Mouse (Mus musculus): Measurements from ENCODE around the gene Ang. TPM values are rescaled to one million over a fixed set of nuclear protein-coding genes. Genes with fewer than 3 reads are reported as not detected.
A peak's percentile ranks its signal among the peaks of the same experiment; 100 is the strongest.

Ang gene
- polyA plus RNA-seq, 1 experiment from 2014 or later = 45.4 TPM

GRCm38 (mm10) chr14:51131086-51131815 is 40.3 kb downstream of the Ang start:
- H3K4me1 ChIP-seq (ENCODE audit: insufficient read depth, low read depth, low read length) = no peaks in the 10 kb centered on the region
- no peaks in the 10 kb centered on the region for H3K9me3 ChIP-seq (ENCODE audit: low read length)
- TF ChIP-seq EP300 (IDR thresholded peaks at IDR 0.05) (no peak), CTCF (IDR thresholded peaks at IDR 0.05) (no peak)
- ATAC-seq (no peak), DNase-seq (ENCODE audit: low spot score) (no peak)
- 66% methylated on average over 7 of the region's 7 CpGs for WGBS
- H3K36me3 ChIP-seq (ENCODE audit: insufficient read depth, low read length) = no peaks in the 10 kb centered on the region
- H3K4me2 ChIP-seq (replicated peaks; ENCODE audit: low read depth, low read length) = no peak overlapping the region
- H3K27me3 ChIP-seq (replicated peaks; ENCODE audit: insufficient read depth, low read length) = no peaks in the 10 kb centered on the region
- H3K9ac ChIP-seq (replicated peaks; ENCODE audit: low read depth) = no peak overlapping the region
- H3K4me3 ChIP-seq (ENCODE audit: low read depth, low read length) = no peak overlapping the region
- H3K27ac ChIP-seq (ENCODE audit: low read length) = no peak overlapping the region

GRCm38 (mm10) chr14:51132372-51132771 is 41.4 kb downstream of the Ang start:
- Histone ChIP-seq H3K9me3 (ENCODE audit: low read length) (no peaks in the 10 kb centered on the region), H3K36me3 (ENCODE audit: insufficient read depth, low read length) (no peaks in the 10 kb centered on the region), H3K4me3 (ENCODE audit: low read depth, low read length) (no peak overlapping the region), H3K27ac (ENCODE audit: low read length) (no peak overlapping the region), H3K9ac (replicated peaks; ENCODE audit: low read depth) (no peak overlapping the region), H3K4me2 (replicated peaks; ENCODE audit: low read depth, low read length) (no peak overlapping the region), H3K4me1 (ENCODE audit: insufficient read depth, low read depth, low read length) (no peaks in the 10 kb centered on the region), H3K27me3 (replicated peaks; ENCODE audit: insufficient read depth, low read length) (no peaks in the 10 kb centered on the region)
- 82% methylated on average over 4 of the region's 4 CpGs for WGBS
- no peak for TF ChIP-seq EP300 (IDR thresholded peaks at IDR 0.05)
- no peak for TF ChIP-seq CTCF (IDR thresholded peaks at IDR 0.05)
- ATAC-seq = no peak
- DNase-seq (ENCODE audit: low spot score) = no peak

- 47% methylated on average over 2 of the region's 2 CpGs for WGBS
- Histone ChIP-seq H3K4me1 (ENCODE audit: insufficient read depth, low read depth, low read length) (no peaks in the 10 kb centered on the region), H3K9me3 (ENCODE audit: low read length) (no peaks in the 10 kb centered on the region), H3K36me3 (ENCODE audit: insufficient read depth, low read length) (no peaks in the 10 kb centered on the region), H3K9ac (replicated peaks; ENCODE audit: low read depth) (no peak overlapping the region), H3K4me2 (replicated peaks; ENCODE audit: low read depth, low read length) (no peak overlapping the region), H3K4me3 (ENCODE audit: low read depth, low read length) (no peak overlapping the region), H3K27me3 (replicated peaks; ENCODE audit: insufficient read depth, low read length) (no peaks in the 10 kb centered on the region), H3K27ac (ENCODE audit: low read length) (no peak overlapping the region)
- ATAC-seq = peak; percentile 68
- DNase-seq (ENCODE audit: low spot score) = peak; percentile 46
- no peak for TF ChIP-seq CTCF (IDR thresholded peaks at IDR 0.05)
- peak; percentile 42 for TF ChIP-seq EP300 (IDR thresholded peaks at IDR 0.05)
Observed at GRCm38 (mm10) chr14:51140342-51140741, 49.4 kb downstream of the Ang start.

- no peak for ATAC-seq
- Histone ChIP-seq H3K9ac (replicated peaks; ENCODE audit: low read depth) (no peak overlapping the region), H3K4me2 (replicated peaks; ENCODE audit: low read depth, low read length) (no peak overlapping the region), H3K4me1 (ENCODE audit: insufficient read depth, low read depth, low read length) (no peaks in the 10 kb centered on the region), H3K27ac (ENCODE audit: low read length) (no peak overlapping the region), H3K4me3 (ENCODE audit: low read depth, low read length) (no peak overlapping the region), H3K27me3 (replicated peaks; ENCODE audit: insufficient read depth, low read length) (no peaks in the 10 kb centered on the region), H3K36me3 (ENCODE audit: insufficient read depth, low read length) (no peaks in the 10 kb centered on the region), H3K9me3 (ENCODE audit: low read length) (no peaks in the 10 kb centered on the region)
- no peak for DNase-seq (ENCODE audit: low spot score)
- TF ChIP-seq CTCF (IDR thresholded peaks at IDR 0.05) = no peak
- no peak for TF ChIP-seq EP300 (IDR thresholded peaks at IDR 0.05)
- 77% methylated on average over 4 of the region's 4 CpGs for WGBS
Observed at GRCm38 (mm10) chr14:51142119-51142518, 51.2 kb downstream of the Ang start.

- no peak for TF ChIP-seq EP300 (IDR thresholded peaks at IDR 0.05)
- no peak for TF ChIP-seq CTCF (IDR thresholded peaks at IDR 0.05)
- Histone ChIP-seq H3K36me3 (ENCODE audit: insufficient read depth, low read length) (no peaks in the 10 kb centered on the region), H3K9me3 (ENCODE audit: low read length) (no peaks in the 10 kb centered on the region), H3K27ac (ENCODE audit: low read length) (no peak overlapping the region), H3K9ac (replicated peaks; ENCODE audit: low read depth) (no peak overlapping the region), H3K4me3 (ENCODE audit: low read depth, low read length) (no peak overlapping the region), H3K27me3 (replicated peaks; ENCODE audit: insufficient read depth, low read length) (no peaks in the 10 kb centered on the region), H3K4me1 (ENCODE audit: insufficient read depth, low read depth, low read length) (no peaks in the 10 kb centered on the region), H3K4me2 (replicated peaks; ENCODE audit: low read depth, low read length) (no peak overlapping the region)
- ATAC-seq (no peak), DNase-seq (ENCODE audit: low spot score) (no peak)
- WGBS = 75% methylated on average over 3 of the region's 3 CpGs
Observed at GRCm38 (mm10) chr14:51142568-51142967, 51.6 kb downstream of the Ang start.

- Histone ChIP-seq H3K4me3 (ENCODE audit: low read depth, low read length) (no peak overlapping the region), H3K9ac (replicated peaks; ENCODE audit: low read depth) (no peak overlapping the region), H3K36me3 (ENCODE audit: insufficient read depth, low read length) (no peaks in the 10 kb centered on the region), H3K27me3 (replicated peaks; ENCODE audit: insufficient read depth, low read length) (no peaks in the 10 kb centered on the region), H3K4me2 (replicated peaks; ENCODE audit: low read depth, low read length) (no peak overlapping the region), H3K9me3 (ENCODE audit: low read length) (no peaks in the 10 kb centered on the region), H3K27ac (ENCODE audit: low read length) (no peak overlapping the region), H3K4me1 (ENCODE audit: insufficient read depth, low read depth, low read length) (no peaks in the 10 kb centered on the region)
- no peak for TF ChIP-seq EP300 (IDR thresholded peaks at IDR 0.05)
- no peak for TF ChIP-seq CTCF (IDR thresholded peaks at IDR 0.05)
- 51% methylated on average over 4 of the region's 4 CpGs for WGBS
- no peak for DNase-seq (ENCODE audit: low spot score)
- no peak for ATAC-seq
Observed at GRCm38 (mm10) chr14:51143287-51143686, 52.3 kb downstream of the Ang start.

Measured in lung, postnatal 0 days (tissue).